Mouse (Mus musculus): ENCODE results near the gene Rprd1b.

Gene Rprd1b

GRCm38 (mm10) chr2:158146223-158146622 is 117.9 kb downstream of the Rprd1b start, which contains the start of gene Tgm2:
Tgm2 (minus strand) TSS chr2:158146436.
- DNase-seq (ENCODE audit: low read depth, low spot score), result peak; percentile 85

GRCm38 (mm10) chr2:158146971-158147370 is 118.7 kb downstream of the Rprd1b start:
- DNase-seq (ENCODE audit: low read depth, low spot score), result no peak

- no peak for DNase-seq (ENCODE audit: low read depth, low spot score)
Observed at GRCm38 (mm10) chr2:158151077-158151476, 122.8 kb downstream of the Rprd1b start.

GRCm38 (mm10) chr2:158152685-158153309 is 124.5 kb downstream of the Rprd1b start:
- DNase-seq (ENCODE audit: low read depth, low spot score), result no peak

GRCm38 (mm10) chr2:158153728-158154343 is 125.5 kb downstream of the Rprd1b start:
- no peak for DNase-seq (ENCODE audit: low read depth, low spot score)

GRCm38 (mm10) chr2:158154641-158155040 is 126.3 kb downstream of the Rprd1b start:
- no peak for DNase-seq (ENCODE audit: low read depth, low spot score)

- DNase-seq (ENCODE audit: low read depth, low spot score), result no peak
Observed at GRCm38 (mm10) chr2:158155101-158155500, 126.8 kb downstream of the Rprd1b start.

- DNase-seq (ENCODE audit: low read depth, low spot score), result no peak
Observed at GRCm38 (mm10) chr2:158155615-158156014, 127.3 kb downstream of the Rprd1b start.

GRCm38 (mm10) chr2:158156487-158156886 is 128.2 kb downstream of the Rprd1b start:
- no peak for DNase-seq (ENCODE audit: low read depth, low spot score)

GRCm38 (mm10) chr2:158157654-158158053 is 129.4 kb downstream of the Rprd1b start:
- no peak for DNase-seq (ENCODE audit: low read depth, low spot score)

- DNase-seq (ENCODE audit: low read depth, low spot score), result no peak
Observed at GRCm38 (mm10) chr2:158159376-158160235, 131.3 kb downstream of the Rprd1b start.

GRCm38 (mm10) chr2:158161761-158162160 is 133.5 kb downstream of the Rprd1b start:
- no peak for DNase-seq (ENCODE audit: low read depth, low spot score)

- DNase-seq (ENCODE audit: low read depth, low spot score), result no peak
Observed at GRCm38 (mm10) chr2:158163034-158163433, 134.7 kb downstream of the Rprd1b start.

GRCm38 (mm10) chr2:158165776-158166175 is 137.5 kb downstream of the Rprd1b start:
- no peak for DNase-seq (ENCODE audit: low read depth, low spot score)

- peak; percentile 45 for DNase-seq (ENCODE audit: low read depth, low spot score)
Observed at GRCm38 (mm10) chr2:158166628-158167027, 138.3 kb downstream of the Rprd1b start.

GRCm38 (mm10) chr2:158167496-158168205 is 139.4 kb downstream of the Rprd1b start:
- no peak for DNase-seq (ENCODE audit: low read depth, low spot score)

GRCm38 (mm10) chr2:158168741-158169211 is 140.5 kb downstream of the Rprd1b start:
- peak; percentile 52 for DNase-seq (ENCODE audit: low read depth, low spot score)

GRCm38 (mm10) chr2:158169351-158169750 is 141.1 kb downstream of the Rprd1b start:
- DNase-seq (ENCODE audit: low read depth, low spot score), result no peak

GRCm38 (mm10) chr2:158169771-158170170 is 141.5 kb downstream of the Rprd1b start:
- DNase-seq (ENCODE audit: low read depth, low spot score), result no peak

GRCm38 (mm10) chr2:158170394-158170793 is 142.1 kb downstream of the Rprd1b start:
- no peak for DNase-seq (ENCODE audit: low read depth, low spot score)

GRCm38 (mm10) chr2:158174438-158174837 is 146.1 kb downstream of the Rprd1b start:
- DNase-seq (ENCODE audit: low read depth, low spot score), result no peak

GRCm38 (mm10) chr2:158174958-158175357 is 146.7 kb downstream of the Rprd1b start:
- DNase-seq (ENCODE audit: low read depth, low spot score), result no peak

Measured in skeletal muscle tissue, adult 2 months (tissue).